Mouse (Mus musculus): ENCODE results near the gene Cbarp.

GRCm38 (mm10) chr10:80118552-80118951, 22.1 kb downstream of the Cbarp start:
- TF ChIP-seq CTCF (IDR thresholded peaks at IDR 0.05), result no peak
- no peak for TF ChIP-seq POLR2A (IDR thresholded peaks at IDR 0.05; ENCODE audit: insufficient read depth, low read depth, low read length)
- no peak for TF ChIP-seq EP300 (IDR thresholded peaks at IDR 0.05; ENCODE audit: insufficient read depth, low read depth, low read length)

Data from heart, adult 2 months (tissue).